Mouse (Mus musculus): ENCODE measurements around the gene Eif4a2.
"Not testable (repeated sequence)": the region's sequence is repeated elsewhere in the genome, so short reads cannot be mapped to it uniquely, and the experiment has no call there.

DNA sequence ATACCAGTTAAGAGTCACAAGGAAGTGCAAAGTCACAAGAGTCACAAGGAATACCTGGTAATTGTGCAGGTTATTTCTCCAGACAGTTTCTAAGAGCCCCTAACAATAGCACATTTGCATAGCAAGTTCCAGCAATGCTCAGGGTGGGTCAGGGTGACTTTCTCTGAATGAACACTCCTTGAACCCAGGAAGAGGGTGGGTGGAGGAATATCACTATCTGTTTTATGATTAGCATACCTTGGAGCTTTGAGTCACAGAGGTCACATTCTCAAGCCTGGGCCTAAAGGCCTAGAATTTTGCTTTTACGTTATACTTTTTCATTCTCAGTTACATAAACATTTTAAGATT is 9.2 kb upstream of the Eif4a2 start:
- TF ChIP-seq GATA1 (IDR thresholded peaks at IDR 0.05; ENCODE audit: borderline replicate concordance, low read length); FLI1 (IDR thresholded peaks at IDR 0.05; ENCODE audit: low read length): not testable (repeated sequence)
